Mouse (Mus musculus) heart, adult 2 months (tissue): ENCODE measurements around the gene Fgd3.

Experiments
- CTCF ChIP-seq: fragments of 200-600 bp; IDR thresholded peaks from 2 replicates; pipeline ENCODE4 v1.8.1; 2022; ENCODE audit warnings: antibody characterized with exemption, mild to moderate bottlenecking, moderate library complexity
- EP300 ChIP-seq: fragments of 200-500 bp; IDR thresholded peaks from 2 replicates; pipeline ENCODE4 v1.6.1; 2011; ENCODE audit warnings: low read depth, low read length, control low read depth; ENCODE audit not compliant: insufficient read depth

DNA sequence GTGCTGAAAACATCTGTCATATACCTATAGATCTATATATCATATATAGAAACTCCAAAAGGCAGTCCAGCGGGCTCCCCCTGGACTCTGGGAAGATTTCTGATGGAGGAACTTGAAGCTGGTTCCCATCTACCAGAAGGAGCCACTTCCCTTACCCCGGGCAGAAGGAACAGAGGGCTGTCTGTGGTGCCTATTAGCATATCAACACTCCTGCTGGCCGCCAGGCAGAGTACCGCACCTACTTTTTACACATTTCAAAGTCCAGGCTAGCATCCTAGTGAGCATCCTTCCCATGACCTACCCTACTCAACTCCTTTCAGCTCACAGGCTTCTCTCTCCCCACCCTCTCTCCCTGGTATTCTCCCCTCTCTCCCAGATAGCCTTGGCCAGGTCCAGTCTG, 94.5 kb downstream of the Fgd3 start:
- no peak for TF ChIP-seq CTCF
- no peak for TF ChIP-seq EP300
